ENCODE assay signal across 10 mouse cellular contexts in the genomic region with DNA sequence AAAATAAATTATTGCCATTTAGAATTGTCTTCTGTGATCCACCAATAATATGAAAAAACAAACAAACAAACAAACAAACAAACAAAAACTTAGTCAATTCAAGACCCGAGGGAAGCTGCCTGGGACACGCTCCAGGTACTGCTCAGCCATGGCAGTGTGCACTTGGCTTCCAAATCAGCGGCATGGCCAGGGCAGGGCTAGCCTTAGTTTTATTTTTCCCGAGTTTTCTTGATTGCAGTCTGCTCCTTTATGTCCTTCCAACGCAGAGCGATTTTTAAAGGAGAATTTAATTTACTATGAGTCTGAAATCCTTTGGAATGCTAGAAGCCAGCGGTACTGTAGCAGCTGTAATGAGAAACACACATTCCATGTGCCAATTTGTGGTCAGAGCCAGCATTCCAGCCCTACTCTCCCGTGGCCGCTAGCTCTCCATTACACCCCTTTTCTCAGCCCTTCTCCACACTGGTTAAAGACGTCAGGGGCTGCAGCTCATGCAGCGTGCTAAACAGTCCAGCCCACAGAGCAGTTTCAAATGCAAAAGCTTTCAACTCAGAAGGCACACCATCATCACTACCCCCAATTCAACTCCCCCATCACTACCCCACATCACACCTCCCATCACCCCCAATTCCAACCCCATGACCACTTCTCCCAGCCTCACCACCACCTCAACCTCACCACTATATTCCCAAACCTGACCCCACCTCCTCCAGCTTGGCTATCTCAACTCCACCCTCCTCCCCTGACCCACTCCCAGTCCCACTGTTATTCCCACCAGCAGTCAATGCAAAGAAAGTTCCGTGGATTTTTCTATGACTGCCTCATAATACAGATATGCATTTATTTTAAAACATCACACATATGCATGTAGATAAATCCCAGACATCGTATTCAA.
DNase-seq lines count a peak whose midpoint lies in the region; ATAC-seq lines count a peak whose summit lies in the region.
"Had no signal": no experiment of that assay in that cellular context is flagged by ENCODE, and none has a peak within 500 bp of the region (broad histone marks: within the 10 kb centered on the region; RNA-seq: fewer than 3 reads in every experiment).

No protein-coding gene starts in this region.

- H3K4me1 ChIP-seq in hindbrain, embryonic 10.5 days (replicated peaks), result 0 out of 2 replicates have a peak, but pooled peaks cover 3% of the 10 kb centered on the region
- H3K4me1 ChIP-seq in hindbrain, embryonic 13.5 days (replicated peaks), result peaks cover 4% of the 10 kb centered on the region; the same call in 1 of the 2 replicates
- H3K4me1 ChIP-seq in embryonic facial prominence, embryonic 10.5 days, result peaks cover 30% of the 10 kb centered on the region
- H3K4me1 ChIP-seq: neural tube, embryonic 12.5 days had no signal

- no peak for ATAC-seq in hindbrain, embryonic 13.5 days (ENCODE audit: low FRiP score)
- ATAC-seq in megakaryocyte progenitor cell, adult 5-6 weeks (replicated peaks; ENCODE audit: poor library complexity), result no peak
- ATAC-seq: inflammation-experienced regulatory T-cells, adult 6 months had no signal

- no peak overlapping the region for H3K9ac ChIP-seq in hindbrain, embryonic 13.5 days
- H3K9ac ChIP-seq: neural tube, embryonic 12.5 days had no signal

- H3K36me3 ChIP-seq in hindbrain, embryonic 10.5 days, result no peaks in the 10 kb centered on the region
- no peaks in the 10 kb centered on the region for H3K36me3 ChIP-seq in hindbrain, embryonic 13.5 days
- H3K36me3 ChIP-seq in embryonic facial prominence, embryonic 10.5 days (replicated peaks), result no peaks in the 10 kb centered on the region
- H3K36me3 ChIP-seq: neural tube, embryonic 12.5 days had no signal

- no peak overlapping the region for H3K4me3 ChIP-seq in hindbrain, embryonic 10.5 days
- no peak overlapping the region for H3K4me3 ChIP-seq in hindbrain, embryonic 13.5 days
- no peak overlapping the region for H3K4me3 ChIP-seq in embryonic facial prominence, embryonic 10.5 days
- H3K4me3 ChIP-seq: neural tube, embryonic 12.5 days had no signal

- 72% methylated on average over 13 of the region's 13 CpGs for WGBS in hindbrain, embryonic 10.5 days
- 67% methylated on average over 13 of the region's 13 CpGs for WGBS in hindbrain, embryonic 13.5 days
- 44% methylated on average over 13 of the region's 13 CpGs for WGBS in embryonic facial prominence, embryonic 10.5 days

- H3K4me2 ChIP-seq in hindbrain, embryonic 13.5 days, result no peak overlapping the region
- H3K4me2 ChIP-seq: neural tube, embryonic 12.5 days had no signal

- H3K27ac ChIP-seq in hindbrain, embryonic 10.5 days, result 0 out of 2 replicates have a peak overlapping the region, but pooled peaks have one; percentile 12
- H3K27ac ChIP-seq in hindbrain, embryonic 13.5 days, result no peak overlapping the region; the same call in 1 of the 2 replicates
- H3K27ac ChIP-seq in embryonic facial prominence, embryonic 10.5 days (replicated peaks), result peak overlapping the region; percentile 55
- H3K27ac ChIP-seq: neural tube, embryonic 12.5 days had no signal

- DNase-seq in hindbrain, embryonic 10.5 days (ENCODE audit: low spot score), result peak; percentile 26
- DNase-seq in embryonic facial prominence, embryonic 10.5 days (ENCODE audit: low spot score), result peak; percentile 74
- peak; percentile 13 for DNase-seq in kidney, adult 18-20 months
- DNase-seq in neural tube, embryonic 10.5 days (ENCODE audit: extremely low spot score, low spot score), result peak; percentile 35
- DNase-seq in B cell, adult 2 months, result no peak
- DNase-seq in left cerebral cortex, adult 11 months (ENCODE audit: low spot score), result no peak

- H3K9me3 ChIP-seq in hindbrain, embryonic 10.5 days, result no peaks in the 10 kb centered on the region
- H3K9me3 ChIP-seq in hindbrain, embryonic 13.5 days, result no peaks in the 10 kb centered on the region
- H3K9me3 ChIP-seq in embryonic facial prominence, embryonic 10.5 days, result no peaks in the 10 kb centered on the region
- H3K9me3 ChIP-seq: neural tube, embryonic 12.5 days had no signal

- H3K27me3 ChIP-seq in hindbrain, embryonic 10.5 days (ENCODE audit: insufficient read depth, poor library complexity, severe bottlenecking), result no peaks in the 10 kb centered on the region
- no peaks in the 10 kb centered on the region for H3K27me3 ChIP-seq in hindbrain, embryonic 13.5 days
- H3K27me3 ChIP-seq in embryonic facial prominence, embryonic 10.5 days (replicated peaks; ENCODE audit: low read depth, poor library complexity, severe bottlenecking), result no peaks in the 10 kb centered on the region
- H3K27me3 ChIP-seq: neural tube, embryonic 12.5 days had no signal

Comparison
In these comparisons a context has a peak if more than half of its experiments do, and no peak if none do; other contexts are left out.
1. DNase-seq: peak in hindbrain, embryonic 10.5 days (single experiment), embryonic facial prominence, embryonic 10.5 days (single experiment), kidney, adult 18-20 months (single experiment) and neural tube, embryonic 10.5 days (single experiment); none in B cell, adult 2 months (0 of 2) and left cerebral cortex, adult 11 months (single experiment).